Mouse (Mus musculus): ENCODE data around the gene Grtp1. TPM values are rescaled to one million over a fixed set of nuclear protein-coding genes. Genes with fewer than 3 reads are reported as not detected.

Gene Grtp1
- polyA plus RNA-seq, 1 experiment from 2014 or later = 19.7 TPM

GRCm38 (mm10) chr8:13159377-13159881 lies 41.0 kb downstream of the Grtp1 start:
- 2% methylated on average over 47 of the region's 49 CpGs for WGBS
- DNase-seq (ENCODE audit: low spot score) (peak; percentile 43), ATAC-seq (replicated peaks; ENCODE audit: low FRiP score) (peak; percentile 65)
- H3K4me1 ChIP-seq (replicated peaks; ENCODE audit: control insufficient read depth, insufficient read depth, low read length) = peaks cover 43% of the 10 kb centered on the region
- H3K27ac ChIP-seq (ENCODE audit: low read depth, low read length) = peak overlapping the region; percentile 67
- H3K36me3 ChIP-seq (ENCODE audit: control insufficient read depth, insufficient read depth, low read length) = no peaks in the 10 kb centered on the region
- peak overlapping the region; percentile 73 for H3K4me3 ChIP-seq (ENCODE audit: low read depth, low read length)
- H3K9ac ChIP-seq (ENCODE audit: low read depth, low read length) = peak overlapping the region; percentile 97
- H3K4me2 ChIP-seq = peak overlapping the region; percentile 91
- H3K27me3 ChIP-seq (replicated peaks; ENCODE audit: control insufficient read depth, insufficient read depth, low read length) = no peaks in the 10 kb centered on the region
- H3K9me3 ChIP-seq (ENCODE audit: control insufficient read depth, low read length) = no peaks in the 10 kb centered on the region

- H3K4me1 ChIP-seq (replicated peaks; ENCODE audit: control insufficient read depth, insufficient read depth, low read length) = peaks cover 38% of the 10 kb centered on the region
- WGBS = under 1% methylated on average over 48 of the region's 50 CpGs
- no peaks in the 10 kb centered on the region for H3K36me3 ChIP-seq (ENCODE audit: control insufficient read depth, insufficient read depth, low read length)
- no peaks in the 10 kb centered on the region for H3K9me3 ChIP-seq (ENCODE audit: control insufficient read depth, low read length)
- H3K27ac ChIP-seq (ENCODE audit: low read depth, low read length) = peak within 1 kb of the TSS; percentile 67
- ATAC-seq (replicated peaks; ENCODE audit: low FRiP score) (peak; percentile 88), DNase-seq (ENCODE audit: low spot score) (peak; percentile 98)
- H3K4me3 ChIP-seq (ENCODE audit: low read depth, low read length) = peak within 1 kb of the TSS; percentile 73
- peak within 1 kb of the TSS; percentile 97 for H3K9ac ChIP-seq (ENCODE audit: low read depth, low read length)
- peak within 1 kb of the TSS; percentile 91 for H3K4me2 ChIP-seq
- no peaks in the 10 kb centered on the region for H3K27me3 ChIP-seq (replicated peaks; ENCODE audit: control insufficient read depth, insufficient read depth, low read length)
Measured at GRCm38 (mm10) chr8:13158718-13159376, 41.6 kb downstream of the Grtp1 start, which contains the start of gene Lamp1. Lamp1 (plus strand) TSS chr8:13159161.

- Histone ChIP-seq H3K36me3 (ENCODE audit: control insufficient read depth, insufficient read depth, low read length) (no peaks in the 10 kb centered on the region), H3K9ac (ENCODE audit: low read depth, low read length) (no peak overlapping the region), H3K9me3 (ENCODE audit: control insufficient read depth, low read length) (no peaks in the 10 kb centered on the region), H3K4me3 (ENCODE audit: low read depth, low read length) (no peak overlapping the region), H3K27ac (ENCODE audit: low read depth, low read length) (no peak overlapping the region), H3K4me1 (replicated peaks; ENCODE audit: control insufficient read depth, insufficient read depth, low read length) (peaks cover 18% of the 10 kb centered on the region), H3K4me2 (no peak overlapping the region), H3K27me3 (replicated peaks; ENCODE audit: control insufficient read depth, insufficient read depth, low read length) (no peaks in the 10 kb centered on the region)
- 73% methylated on average over 12 of the region's 12 CpGs for WGBS
- ATAC-seq (replicated peaks; ENCODE audit: low FRiP score) (no peak), DNase-seq (ENCODE audit: low spot score) (no peak)
Measured at GRCm38 (mm10) chr8:13156327-13157097, 43.9 kb downstream of the Grtp1 start.

GRCm38 (mm10) chr8:13155358-13155757 lies 45.1 kb downstream of the Grtp1 start:
- no peaks in the 10 kb centered on the region for H3K9me3 ChIP-seq (ENCODE audit: control insufficient read depth, low read length)
- no peak overlapping the region for H3K9ac ChIP-seq (ENCODE audit: low read depth, low read length)
- WGBS = 58% methylated on average over 9 of the region's 9 CpGs
- no peaks in the 10 kb centered on the region for H3K36me3 ChIP-seq (ENCODE audit: control insufficient read depth, insufficient read depth, low read length)
- ATAC-seq (replicated peaks; ENCODE audit: low FRiP score) (no peak), DNase-seq (ENCODE audit: low spot score) (no peak)
- peaks cover 7% of the 10 kb centered on the region for H3K4me1 ChIP-seq (replicated peaks; ENCODE audit: control insufficient read depth, insufficient read depth, low read length)
- H3K27ac ChIP-seq (ENCODE audit: low read depth, low read length) = no peak overlapping the region
- no peak overlapping the region for H3K4me2 ChIP-seq
- H3K4me3 ChIP-seq (ENCODE audit: low read depth, low read length) = no peak overlapping the region
- no peaks in the 10 kb centered on the region for H3K27me3 ChIP-seq (replicated peaks; ENCODE audit: control insufficient read depth, insufficient read depth, low read length)

- H3K4me1 ChIP-seq (replicated peaks; ENCODE audit: control insufficient read depth, insufficient read depth, low read length) = peaks cover 2% of the 10 kb centered on the region; the same call in 1 of the 2 replicates
- no peak overlapping the region for H3K9ac ChIP-seq (ENCODE audit: low read depth, low read length)
- no peaks in the 10 kb centered on the region for H3K27me3 ChIP-seq (replicated peaks; ENCODE audit: control insufficient read depth, insufficient read depth, low read length)
- H3K27ac ChIP-seq (ENCODE audit: low read depth, low read length) = no peak overlapping the region
- DNase-seq (ENCODE audit: low spot score) (no peak), ATAC-seq (replicated peaks; ENCODE audit: low FRiP score) (no peak)
- WGBS = 83% methylated on average over 9 of the region's 9 CpGs
- H3K4me2 ChIP-seq = no peak overlapping the region
- H3K36me3 ChIP-seq (ENCODE audit: control insufficient read depth, insufficient read depth, low read length) = peaks cover 4% of the 10 kb centered on the region
- no peaks in the 10 kb centered on the region for H3K9me3 ChIP-seq (ENCODE audit: control insufficient read depth, low read length)
- no peak overlapping the region for H3K4me3 ChIP-seq (ENCODE audit: low read depth, low read length)
Measured at GRCm38 (mm10) chr8:13154099-13154498, 46.3 kb downstream of the Grtp1 start.

GRCm38 (mm10) chr8:13150929-13151328 lies 49.5 kb downstream of the Grtp1 start:
- H3K27me3 ChIP-seq (replicated peaks; ENCODE audit: control insufficient read depth, insufficient read depth, low read length) = no peaks in the 10 kb centered on the region
- no peak overlapping the region for H3K4me2 ChIP-seq
- peaks cover 20% of the 10 kb centered on the region for H3K36me3 ChIP-seq (ENCODE audit: control insufficient read depth, insufficient read depth, low read length)
- no peak overlapping the region for H3K27ac ChIP-seq (ENCODE audit: low read depth, low read length)
- no peak overlapping the region for H3K4me3 ChIP-seq (ENCODE audit: low read depth, low read length)
- DNase-seq (ENCODE audit: low spot score) (no peak), ATAC-seq (replicated peaks; ENCODE audit: low FRiP score) (no peak)
- no peak overlapping the region for H3K9ac ChIP-seq (ENCODE audit: low read depth, low read length)
- 73% methylated on average over 2 of the region's 2 CpGs for WGBS
- no peaks in the 10 kb centered on the region for H3K4me1 ChIP-seq (replicated peaks; ENCODE audit: control insufficient read depth, insufficient read depth, low read length)
- no peaks in the 10 kb centered on the region for H3K9me3 ChIP-seq (ENCODE audit: control insufficient read depth, low read length)

- H3K9ac ChIP-seq (ENCODE audit: low read depth, low read length) = no peak overlapping the region
- no peak for ATAC-seq (replicated peaks; ENCODE audit: low FRiP score)
- H3K4me2 ChIP-seq = no peak overlapping the region
- peaks cover 30% of the 10 kb centered on the region for H3K36me3 ChIP-seq (ENCODE audit: control insufficient read depth, insufficient read depth, low read length)
- no peak overlapping the region for H3K4me3 ChIP-seq (ENCODE audit: low read depth, low read length)
- no peaks in the 10 kb centered on the region for H3K27me3 ChIP-seq (replicated peaks; ENCODE audit: control insufficient read depth, insufficient read depth, low read length)
- no peaks in the 10 kb centered on the region for H3K4me1 ChIP-seq (replicated peaks; ENCODE audit: control insufficient read depth, insufficient read depth, low read length)
- H3K9me3 ChIP-seq (ENCODE audit: control insufficient read depth, low read length) = no peaks in the 10 kb centered on the region
- no peak for DNase-seq (ENCODE audit: low spot score)
- 70% methylated on average over 5 of the region's 5 CpGs for WGBS
- H3K27ac ChIP-seq (ENCODE audit: low read depth, low read length) = no peak overlapping the region
Measured at GRCm38 (mm10) chr8:13149866-13150265, 50.6 kb downstream of the Grtp1 start.

GRCm38 (mm10) chr8:13149287-13149686 lies 51.1 kb downstream of the Grtp1 start:
- 91% methylated on average over 2 of the region's 2 CpGs for WGBS
- no peaks in the 10 kb centered on the region for H3K9me3 ChIP-seq (ENCODE audit: control insufficient read depth, low read length)
- no peaks in the 10 kb centered on the region for H3K4me1 ChIP-seq (replicated peaks; ENCODE audit: control insufficient read depth, insufficient read depth, low read length)
- H3K27ac ChIP-seq (ENCODE audit: low read depth, low read length) = no peak overlapping the region
- H3K27me3 ChIP-seq (replicated peaks; ENCODE audit: control insufficient read depth, insufficient read depth, low read length) = no peaks in the 10 kb centered on the region
- H3K36me3 ChIP-seq (ENCODE audit: control insufficient read depth, insufficient read depth, low read length) = peaks cover 36% of the 10 kb centered on the region
- ATAC-seq (replicated peaks; ENCODE audit: low FRiP score) = no peak
- DNase-seq (ENCODE audit: low spot score) = no peak
- no peak overlapping the region for H3K4me3 ChIP-seq (ENCODE audit: low read depth, low read length)
- H3K9ac ChIP-seq (ENCODE audit: low read depth, low read length) = no peak overlapping the region
- H3K4me2 ChIP-seq = no peak overlapping the region

Data from liver, embryonic 11.5 days (tissue).